Mouse (Mus musculus): Measurements from ENCODE around the gene Ube2z. TPM values are rescaled to one million over a fixed set of nuclear protein-coding genes. Genes with fewer than 3 reads are reported as not detected.

Ube2z gene
- total RNA-seq, 2 experiments from 2014 or later, result 47.4 to 48.3 TPM

DNA sequence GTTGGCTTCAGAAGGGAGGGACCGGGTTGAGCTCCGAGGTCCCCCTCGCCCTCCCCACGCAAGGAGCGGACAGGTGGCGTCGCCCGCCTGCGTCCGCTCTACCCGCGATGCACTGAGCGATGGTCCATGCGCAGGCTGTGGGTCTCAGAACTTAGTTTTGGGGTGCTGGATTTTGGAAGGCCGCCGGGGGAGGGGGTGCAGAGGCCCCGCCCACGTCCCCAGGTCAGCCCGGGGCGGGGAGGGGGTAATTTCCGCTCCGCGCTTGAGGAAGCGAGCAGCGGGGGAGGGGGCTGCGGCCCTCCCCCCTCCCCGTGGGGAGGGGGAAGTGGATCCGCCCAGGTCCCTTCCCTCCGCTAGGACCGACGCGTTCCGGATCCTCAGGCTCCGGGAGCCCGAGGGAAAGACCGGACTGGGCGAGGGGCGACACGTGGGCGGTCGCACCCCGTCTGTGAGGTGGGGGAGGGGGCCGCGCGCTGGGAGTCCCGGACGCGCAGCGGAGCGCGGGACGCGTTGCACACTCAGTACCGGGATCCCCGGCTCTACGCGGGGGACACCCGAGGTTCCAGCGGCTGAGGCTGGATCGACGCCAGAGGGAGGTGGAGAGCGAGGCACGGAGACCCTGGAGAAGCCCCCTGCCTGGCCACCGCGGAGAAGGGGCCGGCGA, 58.2 kb downstream of the Ube2z start:
- DNase-seq, result peak; percentile 52

DNA sequence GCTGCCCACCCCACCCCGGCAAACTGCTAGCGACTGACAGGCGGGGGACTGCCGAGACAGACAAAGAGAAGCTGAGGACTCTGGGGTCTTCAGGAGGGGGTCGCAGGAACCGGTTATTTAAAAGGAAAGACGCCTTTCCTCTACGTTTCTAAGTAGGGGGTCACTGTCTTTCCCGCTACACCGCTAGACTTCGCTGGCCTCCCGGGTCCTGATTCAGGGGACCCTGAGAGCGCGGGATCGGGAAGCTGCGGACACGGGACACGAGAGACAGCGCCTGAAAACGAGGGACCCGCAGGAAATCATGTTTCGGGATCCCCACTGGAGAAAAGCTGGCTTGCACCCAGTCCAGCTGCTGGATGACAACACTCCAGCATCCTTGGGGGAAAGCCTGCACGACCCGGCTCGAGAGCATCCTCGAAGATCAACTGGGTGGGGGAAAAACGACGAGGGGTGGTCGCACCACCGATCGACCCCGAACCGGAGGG, 58.8 kb downstream of the Ube2z start:
- peak; percentile 47 for DNase-seq

DNA sequence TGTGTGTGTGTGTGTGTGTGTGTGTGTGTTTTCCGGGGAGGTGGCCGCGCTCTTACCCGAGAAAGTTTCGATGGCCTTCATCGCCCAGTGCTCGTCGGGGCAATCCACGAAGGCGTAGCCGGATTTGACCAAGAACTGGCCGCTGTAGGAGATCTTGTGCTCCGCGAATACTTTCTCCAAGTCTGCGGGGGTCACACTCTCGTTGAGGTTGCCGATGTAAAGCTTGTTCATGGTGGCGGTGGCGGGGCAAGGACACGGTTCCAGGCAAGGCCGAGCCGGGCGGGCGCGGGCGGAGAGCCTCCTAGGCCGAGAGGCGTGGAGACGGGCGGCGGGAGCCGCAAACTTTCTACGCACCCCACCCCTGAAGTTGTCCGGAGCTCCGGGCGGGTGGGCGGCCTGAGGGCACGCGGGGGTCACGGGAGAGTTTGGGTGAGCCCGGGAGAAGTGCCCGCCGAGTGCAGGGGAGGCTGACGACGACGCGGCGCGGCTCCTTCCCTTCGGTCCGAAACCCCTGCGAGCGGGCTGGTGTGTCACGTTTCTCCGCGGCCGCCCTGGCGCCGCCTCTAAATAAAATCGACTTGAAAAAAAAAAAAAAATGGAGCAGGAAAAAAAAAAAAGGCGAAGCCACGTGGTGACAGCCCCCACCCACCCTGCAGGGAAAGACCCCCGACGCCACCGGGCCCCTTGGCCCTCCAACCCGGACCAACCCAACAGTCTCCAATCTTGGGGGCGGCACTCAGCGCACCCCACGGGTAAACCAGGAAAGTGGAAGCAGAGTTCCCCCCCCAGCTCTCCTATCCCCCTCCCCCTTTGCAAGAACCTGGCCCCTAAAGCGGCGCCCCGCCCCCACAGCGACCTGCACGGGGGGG, 59.6 kb downstream of the Ube2z start, which contains the start of gene Igf2bp1:
Gene Igf2bp1 (minus strand): TSS at position 538 of the 869 bp plus-strand sequence.
- peak; percentile 58 for DNase-seq

DNA sequence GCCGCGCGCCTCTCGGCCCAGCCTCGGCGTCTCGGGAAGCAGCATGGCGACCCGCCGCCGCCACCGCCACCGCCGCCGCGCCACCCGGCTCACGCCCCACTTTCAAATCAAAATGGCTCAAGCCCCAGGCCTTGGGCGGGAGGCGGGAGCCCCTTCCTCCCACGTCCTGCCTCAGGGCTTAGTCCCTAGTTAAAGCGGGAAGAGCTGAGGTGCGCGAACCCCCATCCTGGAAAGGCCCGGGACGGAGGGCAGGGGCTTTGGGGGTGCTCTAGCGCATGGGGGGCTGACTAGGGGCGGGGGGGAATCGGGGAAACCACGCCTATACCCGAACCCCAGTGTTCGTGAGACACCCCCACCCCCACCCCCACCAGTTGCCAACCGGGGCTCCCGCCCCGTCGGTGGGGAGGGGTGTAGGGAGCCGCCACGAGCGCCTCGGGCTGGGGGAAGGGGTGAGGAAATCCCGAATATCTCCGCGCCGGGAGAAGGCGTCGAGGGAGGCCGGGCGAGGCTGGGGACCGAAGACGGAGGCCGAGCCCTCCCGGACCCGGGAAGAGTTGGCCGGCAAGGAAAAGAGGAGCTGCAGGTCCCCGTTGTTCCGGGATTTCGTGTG, 60.3 kb downstream of the Ube2z start:
- DNase-seq, result peak; percentile 53

DNA sequence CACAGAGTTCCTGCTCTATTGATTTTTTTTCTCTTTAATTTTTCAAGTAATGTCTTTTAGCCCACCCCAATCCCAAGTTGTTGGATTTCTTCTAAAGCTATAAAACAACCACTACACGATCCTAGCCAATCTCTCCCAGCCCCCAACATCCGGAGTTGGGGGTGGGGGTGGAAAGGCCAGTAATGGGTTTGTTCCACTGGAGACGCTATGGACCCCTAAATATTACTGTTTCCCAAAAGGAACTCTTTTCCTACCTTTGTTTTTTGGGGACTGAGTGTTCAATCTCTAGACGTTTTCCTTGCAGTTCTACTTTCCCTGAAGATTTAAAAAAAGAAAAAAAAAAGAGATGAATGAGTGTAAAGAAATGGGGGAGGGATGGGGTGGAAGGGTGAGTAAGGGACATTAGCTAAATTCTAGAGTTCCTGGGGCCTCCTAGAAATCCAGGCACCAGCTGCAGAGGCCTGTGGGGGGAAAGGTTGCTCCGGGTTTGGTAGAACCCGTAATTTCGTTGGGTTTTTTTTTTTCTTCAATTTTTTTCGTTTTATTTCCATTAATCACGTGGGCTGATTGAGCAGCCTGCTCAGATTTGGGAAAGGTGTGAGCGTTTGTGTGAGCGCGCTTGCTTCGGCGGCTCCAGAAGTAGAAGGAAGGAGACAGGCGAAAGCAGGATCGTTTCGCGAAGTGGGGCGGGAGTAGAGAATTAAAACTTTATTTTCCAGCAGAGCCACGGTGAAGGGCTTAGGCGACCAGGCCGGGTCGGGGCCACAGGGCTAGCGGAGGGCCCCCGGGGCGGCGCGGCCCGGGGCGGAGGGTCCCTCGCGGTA, 61.0 kb downstream of the Ube2z start:
- no peak for DNase-seq

DNA sequence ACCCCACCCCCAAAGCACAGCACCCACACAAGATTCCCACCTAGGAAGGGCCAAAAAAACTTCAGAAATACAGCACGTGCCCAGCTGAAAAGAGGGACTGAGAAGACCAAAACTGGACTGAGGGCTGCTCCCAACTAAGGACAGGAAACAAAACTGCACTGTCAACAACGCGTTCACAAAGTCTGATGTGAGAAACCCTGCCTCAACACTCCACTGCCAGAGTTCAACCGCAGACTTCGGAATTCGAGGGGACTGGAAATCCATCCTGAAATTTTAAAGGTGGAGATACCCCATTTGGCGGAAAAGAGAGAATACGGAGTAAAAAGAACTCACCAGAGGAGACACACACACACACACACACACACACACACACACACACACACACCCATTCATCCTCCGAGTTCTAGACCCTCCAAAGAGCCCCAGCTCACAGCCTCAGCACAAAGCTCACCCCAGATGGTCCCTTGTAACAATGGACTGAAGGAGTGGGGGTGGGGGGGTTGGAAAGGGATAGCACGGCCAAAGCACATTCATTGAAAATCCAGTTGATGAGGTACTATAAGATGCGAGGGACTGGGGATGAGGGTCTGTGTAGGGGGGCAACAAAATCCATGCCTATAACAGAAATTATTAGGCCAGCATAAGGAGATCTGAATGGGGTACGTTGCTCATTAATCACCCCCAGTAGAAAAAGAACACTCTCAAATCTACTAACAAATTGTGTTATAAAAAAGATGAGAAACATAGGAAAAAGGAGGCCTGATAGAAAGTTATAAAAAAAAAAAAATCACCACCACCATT, 61.9 kb downstream of the Ube2z start:
- DNase-seq, result no peak

Other genes starting within 250 kb of the Ube2z start
- gene Phospho1, start 240.9 kb downstream of the Ube2z start, total RNA-seq (2021), result 10 to 100 TPM; 71.7 to 82.2 TPM
- 10 to 100 TPM; 23.2 to 23.8 TPM for gene Gngt2, start 228.2 kb downstream of the Ube2z start, total RNA-seq (2021)
- gene Abi3, start 222.9 kb downstream of the Ube2z start, total RNA-seq (2021), result 10 to 100 TPM; 16.7 to 19.5 TPM
- not detected for gene B4galnt2, start 150.5 kb downstream of the Ube2z start, total RNA-seq (2021)
- 10 to 100 TPM in 1 of 2 experiments, 1 to 10 TPM in 1; 6.3 to 10.6 TPM for gene Igf2bp1, start 59.4 kb downstream of the Ube2z start, total RNA-seq (2021)
- not detected for gene Gip, start 40.8 kb downstream of the Ube2z start, total RNA-seq (2021)
- gene Snf8, start 30.5 kb downstream of the Ube2z start, total RNA-seq (2021), result 10 to 100 TPM; 60.9 to 62.7 TPM
- 1,000 to 10,000 TPM; 2,269 to 2,363 TPM for gene Atp5g1, start 10.3 kb upstream of the Ube2z start, total RNA-seq (2021)
- not detected for gene Calcoco2, start 46.6 kb upstream of the Ube2z start, total RNA-seq (2021)
- not detected for gene Ttll6, start 68.4 kb upstream of the Ube2z start, total RNA-seq (2021)
- not detected for gene Hoxb13, start 128.9 kb upstream of the Ube2z start, total RNA-seq (2021)
- gene Hoxb9, start 206.1 kb upstream of the Ube2z start, total RNA-seq (2021), result not detected
- gene Hoxb8, start 216.5 kb upstream of the Ube2z start, total RNA-seq (2021), result not detected
- under 1 TPM in 1 of 2 experiments, not detected in 1; 0.24 TPM for gene Hoxb7, start 221.2 kb upstream of the Ube2z start, total RNA-seq (2021)
- not detected for gene Hoxb6, start 227.1 kb upstream of the Ube2z start, total RNA-seq (2021)
- gene Hoxb5, start 237.9 kb upstream of the Ube2z start, total RNA-seq (2021), result under 1 TPM in 1 of 2 experiments, not detected in 1; 0.32 TPM